26 mouse cellular contexts compared by ENCODE assay signal in genomic region chr6:123229644-123230043, GRCm38 (mm10). TPM values are rescaled to one million over a fixed set of nuclear protein-coding genes. Genes with fewer than 3 reads are reported as not detected.
DNase-seq lines count a peak whose midpoint lies in the region; ATAC-seq and TF ChIP-seq lines count a peak whose summit lies in the region.
"Had no signal": no experiment of that assay in that cellular context is flagged by ENCODE, and none has a peak within 500 bp of the region (broad histone marks: within the 10 kb centered on the region; RNA-seq: fewer than 3 reads in every experiment).

Gene Clec4n (plus strand): TSS chr6:123229843.

- H3K9me3 ChIP-seq in heart, embryonic 12.5 days (replicated peaks): 0 out of 2 replicates have a peak, but pooled peaks cover 6% of the 10 kb centered on the region
- H3K9me3 ChIP-seq: forebrain, embryonic 13.5 days; G1E; hindbrain, embryonic 13.5 days; limb, embryonic 15.5 days had no signal

- no peak for TF ChIP-seq CTCF in spleen, adult 2 months (IDR thresholded peaks at IDR 0.05; ENCODE audit: extremely low read depth, insufficient read depth, insufficient read length, insufficient replicate concordance)

- H3K27ac ChIP-seq in heart, embryonic 12.5 days (ENCODE audit: poor library complexity, severe bottlenecking): no peak within 1 kb of the TSS
- H3K27ac ChIP-seq in spleen, adult 2 months (ENCODE audit: insufficient read depth, low read length): no peak within 1 kb of the TSS
- peak within 1 kb of the TSS; percentile 93 for H3K27ac ChIP-seq in macrophage
- H3K27ac ChIP-seq: forebrain, embryonic 13.5 days; hindbrain, embryonic 13.5 days; layer of hippocampus, adult 2 months; limb, embryonic 15.5 days had no signal

- H3K79me2 ChIP-seq in macrophage (ENCODE audit: inconsistent target): peaks cover 18% of the 10 kb centered on the region; the same call in 1 of the 2 replicates

- H3K4me2 ChIP-seq in heart, embryonic 12.5 days: no peak within 1 kb of the TSS
- H3K4me2 ChIP-seq: forebrain, embryonic 13.5 days; heart, embryonic 11.5 days; hindbrain, embryonic 13.5 days; limb, embryonic 15.5 days had no signal

- no peak for TF ChIP-seq POLR2A in spleen, adult 2 months (IDR thresholded peaks at IDR 0.05; ENCODE audit: low read depth, low read length)

- WGBS in heart, embryonic 12.5 days: 59% methylated on average over 3 of the region's 3 CpGs
- 49% methylated on average over 3 of the region's 3 CpGs for WGBS in spleen, adult 2 months
- WGBS in macrophage (ENCODE audit: missing documents): 2% methylated on average over 3 of the region's 3 CpGs

- no peaks in the 10 kb centered on the region for H3K27me3 ChIP-seq in heart, embryonic 12.5 days (replicated peaks)
- no peaks in the 10 kb centered on the region for H3K27me3 ChIP-seq in spleen, adult 2 months (ENCODE audit: control insufficient read depth, insufficient read depth, low read length)
- H3K27me3 ChIP-seq: forebrain, embryonic 13.5 days; hindbrain, embryonic 13.5 days; limb, embryonic 15.5 days had no signal

- no peak for ATAC-seq in heart, embryonic 12.5 days (ENCODE audit: insufficient number of reproducible peaks, low FRiP score)
- ATAC-seq in erythroblast, adult 5-6 weeks (replicated peaks; ENCODE audit: low FRiP score, poor library complexity, severe bottlenecking): no peak
- ATAC-seq: forebrain, embryonic 13.5 days had no signal

- no peaks in the 10 kb centered on the region for H3K4me1 ChIP-seq in heart, embryonic 12.5 days (replicated peaks)
- no peaks in the 10 kb centered on the region for H3K4me1 ChIP-seq in spleen, adult 2 months (ENCODE audit: control insufficient read depth, insufficient read depth, insufficient read length)
- H3K4me1 ChIP-seq: forebrain, embryonic 13.5 days; hindbrain, embryonic 13.5 days; limb, embryonic 15.5 days had no signal

- peak; percentile 6 for DNase-seq in heart, adult 8-10 months (ENCODE audit: low spot score)
- DNase-seq in spleen, adult 2 months (ENCODE audit: low read depth in 1 of 2, low spot score in 2 of 2): no peak
- DNase-seq in spleen, postnatal 14 days (ENCODE audit: low spot score in 2 of 2): no peak
- DNase-seq in layer of hippocampus, adult 9-11 months: no peak
- DNase-seq: adrenal gland, postnatal 14 days; cerebellum, adult 11-12 months; cerebellum, postnatal 36 days; gastrocnemius, postnatal 10 days; heart, postnatal 14 days; kidney, adult 8-10 months; kidney, postnatal 14 days; lung, postnatal 14 days; midbrain, embryonic 14.5 days; spleen, adult 18-20 months had no signal

- H3K36me3 ChIP-seq in heart, embryonic 12.5 days: no peaks in the 10 kb centered on the region
- no peaks in the 10 kb centered on the region for H3K36me3 ChIP-seq in spleen, adult 2 months (ENCODE audit: control insufficient read depth, insufficient read depth, low read length)
- H3K36me3 ChIP-seq in macrophage (ENCODE audit: inconsistent target): no peaks in the 10 kb centered on the region
- H3K36me3 ChIP-seq: G1E; hindbrain, embryonic 13.5 days; limb, embryonic 15.5 days had no signal

- no peak within 1 kb of the TSS for H3K4me3 ChIP-seq in heart, embryonic 12.5 days
- H3K4me3 ChIP-seq in spleen, adult 2 months (ENCODE audit: extremely low read depth, insufficient read depth, insufficient read length): no peak within 1 kb of the TSS
- no peak within 1 kb of the TSS for H3K4me3 ChIP-seq in macrophage (ENCODE audit: inconsistent target)
- H3K4me3 ChIP-seq: forebrain, embryonic 13.5 days; hindbrain, embryonic 13.5 days; layer of hippocampus, adult 2 months; limb, embryonic 15.5 days; myocyte had no signal

- no peak within 1 kb of the TSS for H3K9ac ChIP-seq in heart, embryonic 12.5 days
- H3K9ac ChIP-seq: forebrain, embryonic 13.5 days; hindbrain, embryonic 13.5 days; limb, embryonic 15.5 days had no signal

RNA-seq across cellular contexts. Expression of gene Clec4n, which starts in this region (rescaled TPM):
- 1 to 10 TPM in 2 of 4 experiments, under 1 TPM in 2; 0.44 to 1.5 (median 0.86) TPM for total RNA-seq in heart, adult 8-10 months (2022)
- polyA plus RNA-seq in heart, embryonic 12.5 days (2016; fragmentation: Nextera tagmentation; extraction: Ambion mirVana): 0.20 and 0.22 TPM in 2 replicates
- 10.5 and 18.2 TPM in 2 replicates for polyA plus RNA-seq in spleen, adult 2 months (2012; rRNA removed)
- total RNA-seq in macrophage (2018; cell fraction: chromatin; rRNA removed): 100 to 1,000 TPM in 3 of 26 experiments, 10 to 100 TPM in 20, 1 to 10 TPM in 3; 4.9 to 246 (median 20.3) TPM
- total RNA-seq in macrophage (2018; cell fraction: cytosol; rRNA removed): 100 to 1,000 TPM in 16 of 26 experiments, 10 to 100 TPM in 10; 39.3 to 367 (median 181) TPM
- total RNA-seq in macrophage (2018; cell fraction: nucleus; rRNA removed): 100 to 1,000 TPM in 12 of 26 experiments, 10 to 100 TPM in 14; 21.8 to 385 (median 70.8) TPM
- polyA plus RNA-seq in macrophage (2018): 241 to 528 TPM (median 280 TPM) in 3 replicates
- total RNA-seq in erythroblast, adult 5-6 weeks (2015; ENCODE audit: low replicate concordance): 2.9 TPM in 1 of 2 replicates, not detected in the other
- total RNA-seq in erythroblast, adult 5-6 weeks (2017; ENCODE audit: low replicate concordance): 4.5 TPM in 1 of 2 replicates, not detected in the other
- total RNA-seq: layer of hippocampus, adult 2 months; left cerebral cortex, postnatal 36 days had no signal
- polyA plus RNA-seq: G1E; myocyte; neural tube, embryonic 14.5 days had no signal
